Mouse (Mus musculus) liver, embryonic 11.5 days (tissue): ENCODE measurements around the gene Hnrnpul1. TPM values are rescaled to one million over a fixed set of nuclear protein-coding genes. Genes with fewer than 3 reads are reported as not detected.
"Not testable (repeated sequence)": the region's sequence is repeated elsewhere in the genome, so short reads cannot be mapped to it uniquely, and the experiment has no call there.

ENCODE experiments used
- ATAC-seq: fragments of 200-750 bp; cut with Nextera tagmentation; replicated peaks from 2 replicates; pipeline ENCODE4 v1.8.0; 2017; ENCODE audit warnings: moderate number of reproducible peaks, mild to moderate bottlenecking, moderate TSS enrichment, moderate library complexity; ENCODE audit not compliant: low FRiP score
- DNase-seq: peaks from one replicate; pipeline ENCODE4 v3.0.0-alpha.2; 2017; ENCODE audit warnings: low spot score
- H3K27ac ChIP-seq: fragments of 300-500 bp; sonication (generic); 2 replicates; pipeline ENCODE4 v1.5.1; 2014; ENCODE audit warnings: mild to moderate bottlenecking, low read depth, low read length, control low read depth
- H3K27me3 ChIP-seq: fragments of 300-500 bp; sonication (generic); replicated peaks from 2 replicates; pipeline ENCODE4 v1.6.1; 2014; ENCODE audit warnings: low read length, mixed read lengths; ENCODE audit not compliant: control insufficient read depth, insufficient read depth
- H3K36me3 ChIP-seq: fragments of 300-500 bp; sonication (generic); 2 replicates; pipeline ENCODE4 v1.6.1; 2014; ENCODE audit warnings: mild to moderate bottlenecking, low read length, moderate library complexity, mixed read lengths; ENCODE audit not compliant: control insufficient read depth, insufficient read depth
- H3K4me1 ChIP-seq: fragments of 300-500 bp; sonication (generic); replicated peaks from 2 replicates; pipeline ENCODE4 v1.6.1; 2014; ENCODE audit warnings: low read length, mixed read lengths; ENCODE audit not compliant: control insufficient read depth, insufficient read depth
- H3K4me2 ChIP-seq: fragments of 300-500 bp; sonication (generic); 2 replicates; pipeline ENCODE4 v1.6.1; 2014; ENCODE audit warnings: mild to moderate bottlenecking, control low read depth, moderate library complexity
- H3K4me3 ChIP-seq: fragments of 300-500 bp; sonication (generic); 2 replicates; pipeline ENCODE4 v1.5.1; 2014; ENCODE audit warnings: low read depth, low read length, control low read depth
- H3K9ac ChIP-seq: fragments of 300-500 bp; sonication (generic); 2 replicates; pipeline ENCODE4 v1.6.1; 2014; ENCODE audit warnings: low read depth, low read length, control low read depth
- H3K9me3 ChIP-seq: fragments of 300-500 bp; sonication (generic); 2 replicates; pipeline ENCODE4 v1.6.1; 2016; ENCODE audit warnings: low read length, inconsistent platforms, mixed read lengths; ENCODE audit not compliant: control insufficient read depth
- WGBS: fragments of 180-500 bp; shearing (Covaris S2); extraction: QIAGEN DNeasy Blood & Tissue Kit; methylation state at CpG from one replicate; pipeline ENCODE4 v1.1.7; 2014; 5-methylcytosine and 5-hydroxymethylcytosine counted together
- polyA plus RNA-seq: library from polyadenylated mRNA; unstranded; fragments of >200 nt; fragmentation: Nextera tagmentation; extraction: Ambion mirVana; gene quantifications from 2 replicates; pipeline ENCODE4 v1.2.1, GENCODE M21; 2014

Gene Hnrnpul1
- polyA plus RNA-seq, 1 experiment from 2014 or later, result 67.2 TPM

GRCm38 (mm10) chr7:25792966-25793365 lies 38.4 kb upstream of the Hnrnpul1 start:
- not testable (repeated sequence) for H3K36me3 ChIP-seq, H3K27ac ChIP-seq, DNase-seq, H3K4me3 ChIP-seq, H3K9ac ChIP-seq, H3K9me3 ChIP-seq, H3K4me2 ChIP-seq, H3K27me3 ChIP-seq, ATAC-seq
- peaks cover 11% of the 10 kb centered on the region for H3K4me1 ChIP-seq
- 67% methylated on average over 9 of the region's 9 CpGs for WGBS

- H3K27ac ChIP-seq, result no peak overlapping the region
- H3K4me1 ChIP-seq, result peaks cover 17% of the 10 kb centered on the region
- 50% methylated on average over 8 of the region's 8 CpGs for WGBS
- H3K4me3 ChIP-seq, result no peak overlapping the region
- no peak overlapping the region for H3K9ac ChIP-seq
- H3K9me3 ChIP-seq, result no peaks in the 10 kb centered on the region
- peaks cover 4% of the 10 kb centered on the region for H3K27me3 ChIP-seq
- DNase-seq (no peak), ATAC-seq (no peak)
- no peaks in the 10 kb centered on the region for H3K36me3 ChIP-seq
- no peak overlapping the region for H3K4me2 ChIP-seq
Observed at GRCm38 (mm10) chr7:25790615-25791014, 36.1 kb upstream of the Hnrnpul1 start.

GRCm38 (mm10) chr7:25789129-25789440 lies 34.5 kb upstream of the Hnrnpul1 start:
- 45% methylated on average over 3 of the region's 3 CpGs for WGBS
- ATAC-seq, result no peak
- H3K36me3 ChIP-seq, result no peaks in the 10 kb centered on the region
- DNase-seq, result no peak
- peaks cover 17% of the 10 kb centered on the region for H3K4me1 ChIP-seq
- peaks cover 4% of the 10 kb centered on the region for H3K27me3 ChIP-seq
- H3K9ac ChIP-seq, result no peak overlapping the region
- H3K9me3 ChIP-seq, result no peaks in the 10 kb centered on the region
- no peak overlapping the region for H3K27ac ChIP-seq
- peak overlapping the region; percentile 10; the same call in 1 of the 2 replicates for H3K4me3 ChIP-seq
- peak overlapping the region; percentile 67 for H3K4me2 ChIP-seq

DNA sequence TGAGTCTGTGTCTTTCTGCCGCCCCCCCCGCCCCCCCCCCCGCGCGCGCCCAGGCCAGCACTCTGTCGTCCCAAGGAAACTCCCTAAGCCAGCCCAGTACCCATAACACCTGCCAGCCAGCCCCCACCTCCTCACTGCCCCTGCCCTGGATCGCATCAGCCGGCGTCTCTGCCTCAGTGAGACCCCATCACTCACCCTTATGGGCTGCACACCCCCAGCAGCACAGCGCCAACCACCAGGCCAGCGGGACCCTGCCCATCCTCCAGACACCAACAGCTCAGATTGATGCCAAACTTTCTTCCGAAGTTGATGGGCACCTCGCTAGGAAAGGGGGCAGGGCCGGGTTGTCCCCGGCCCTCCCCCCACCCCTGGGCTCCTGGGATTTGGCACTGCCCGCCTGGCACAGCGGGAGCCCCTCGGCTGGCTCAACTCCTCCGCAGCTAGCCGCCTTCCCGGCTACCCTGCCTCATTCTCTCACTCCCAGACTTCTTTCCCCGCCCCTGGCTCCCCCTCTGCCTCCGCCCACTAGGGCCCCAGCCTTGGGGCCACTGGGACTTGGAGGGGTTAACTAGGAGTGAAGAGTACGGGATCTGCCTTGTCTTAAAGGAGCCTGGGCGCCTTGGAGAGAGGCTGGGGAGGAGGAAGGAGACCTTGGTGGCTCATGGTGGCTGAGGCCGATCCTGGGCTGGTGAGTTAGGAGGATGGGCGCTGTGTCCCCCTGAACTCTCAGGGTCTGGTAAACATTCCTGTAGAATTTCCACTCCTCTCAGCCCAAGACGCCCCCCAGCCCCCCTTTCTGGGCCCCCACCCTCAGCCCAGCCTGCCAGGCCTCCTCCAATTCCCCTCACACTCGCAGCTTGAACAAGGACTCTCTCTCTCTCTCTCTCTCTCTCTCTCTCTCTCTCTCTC lies 33.9 kb upstream of the Hnrnpul1 start, which contains the start of gene Axl:
Gene Axl (minus strand): TSS at position 486 of the 909 bp plus-strand sequence.
- Histone ChIP-seq H3K4me1 (peaks cover 23% of the 10 kb centered on the region), H3K27ac (peak within 1 kb of the TSS; percentile 43; the same call in 1 of the 2 replicates), H3K36me3 (no peaks in the 10 kb centered on the region), H3K9ac (peak within 1 kb of the TSS; percentile 44), H3K9me3 (no peaks in the 10 kb centered on the region), H3K4me2 (peak within 1 kb of the TSS; percentile 67), H3K4me3 (peak within 1 kb of the TSS; percentile 52), H3K27me3 (peaks cover 4% of the 10 kb centered on the region)
- WGBS, result 2% methylated on average over 27 of the region's 30 CpGs
- DNase-seq (peak; percentile 66), ATAC-seq (peak; percentile 62)

- peaks cover 23% of the 10 kb centered on the region for H3K4me1 ChIP-seq
- no peak for ATAC-seq
- peak overlapping the region; percentile 67 for H3K4me2 ChIP-seq
- H3K27me3 ChIP-seq, result peaks cover 4% of the 10 kb centered on the region
- no peaks in the 10 kb centered on the region for H3K36me3 ChIP-seq
- DNase-seq, result no peak
- H3K9ac ChIP-seq, result peak overlapping the region; percentile 26
- H3K9me3 ChIP-seq, result no peaks in the 10 kb centered on the region
- peak overlapping the region; percentile 52 for H3K4me3 ChIP-seq
- peak overlapping the region; percentile 43; the same call in 1 of the 2 replicates for H3K27ac ChIP-seq
- WGBS, result 19% methylated on average over 9 of the region's 9 CpGs
Observed at GRCm38 (mm10) chr7:25787456-25788219, 33.1 kb upstream of the Hnrnpul1 start.

GRCm38 (mm10) chr7:25786974-25787373 lies 32.4 kb upstream of the Hnrnpul1 start:
- Histone ChIP-seq H3K4me2 (peak overlapping the region; percentile 67), H3K4me1 (peaks cover 27% of the 10 kb centered on the region), H3K4me3 (peak overlapping the region; percentile 52), H3K27ac (no peak overlapping the region), H3K36me3 (no peaks in the 10 kb centered on the region), H3K9ac (no peak overlapping the region; the same call in 1 of the 2 replicates), H3K27me3 (peaks cover 4% of the 10 kb centered on the region), H3K9me3 (no peaks in the 10 kb centered on the region)
- ATAC-seq, result no peak
- 54% methylated on average over 4 of the region's 4 CpGs for WGBS
- DNase-seq, result no peak

GRCm38 (mm10) chr7:25785752-25786151 lies 31.2 kb upstream of the Hnrnpul1 start:
- 60% methylated on average over 4 of the region's 4 CpGs for WGBS
- Histone ChIP-seq H3K27ac (no peak overlapping the region), H3K4me2 (no peak overlapping the region), H3K27me3 (peaks cover 4% of the 10 kb centered on the region), H3K9me3 (no peaks in the 10 kb centered on the region), H3K4me1 (peaks cover 40% of the 10 kb centered on the region), H3K4me3 (no peak overlapping the region), H3K9ac (no peak overlapping the region), H3K36me3 (no peaks in the 10 kb centered on the region)
- DNase-seq (no peak), ATAC-seq (no peak)

DNA sequence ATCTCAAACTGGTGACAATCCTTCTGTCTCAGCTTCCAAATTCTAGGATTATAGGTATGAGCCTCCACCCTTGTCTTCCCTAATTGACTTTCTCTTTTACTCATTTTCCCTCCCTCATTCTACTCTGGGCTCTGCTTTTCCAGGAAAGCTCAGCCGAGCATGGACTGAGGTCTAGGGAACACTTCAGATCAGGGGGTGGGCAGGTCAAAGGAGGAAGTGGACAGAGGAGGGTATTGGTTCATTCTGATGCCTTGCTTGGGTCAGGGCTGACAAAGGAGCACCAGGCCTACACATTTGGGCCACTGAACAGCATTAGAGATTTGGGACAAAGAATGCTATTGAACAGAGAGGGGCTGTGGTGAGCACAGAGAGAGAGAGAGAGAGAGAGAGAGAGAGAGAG lies 30.3 kb upstream of the Hnrnpul1 start:
- DNase-seq (no peak), ATAC-seq (no peak)
- no peak overlapping the region for H3K9ac ChIP-seq
- H3K27ac ChIP-seq, result no peak overlapping the region
- no peaks in the 10 kb centered on the region for H3K36me3 ChIP-seq
- H3K27me3 ChIP-seq, result peaks cover 4% of the 10 kb centered on the region
- H3K9me3 ChIP-seq, result no peaks in the 10 kb centered on the region
- H3K4me2 ChIP-seq, result no peak overlapping the region
- peaks cover 41% of the 10 kb centered on the region for H3K4me1 ChIP-seq
- no peak overlapping the region for H3K4me3 ChIP-seq
- WGBS, result 36% methylated on average over 1 of the region's 1 CpGs
